27 mouse cellular contexts compared by ENCODE assay signal in genomic region chr12:108929475-108929874, GRCm38 (mm10). TPM values are rescaled to one million over a fixed set of nuclear protein-coding genes. Genes with fewer than 3 reads are reported as not detected.
DNase-seq lines count a peak whose midpoint lies in the region; ATAC-seq and TF ChIP-seq lines count a peak whose summit lies in the region.
"Had no signal": no experiment of that assay in that cellular context is flagged by ENCODE, and none has a peak within 500 bp of the region (broad histone marks: within the 10 kb centered on the region; RNA-seq: fewer than 3 reads in every experiment).

No protein-coding gene starts in this region.

- TF ChIP-seq CTCF in lung, postnatal 0 days (IDR thresholded peaks at IDR 0.05): no peak
- no peak for TF ChIP-seq CTCF in heart, adult 2 months (IDR thresholded peaks at IDR 0.05)

- 74% methylated on average over 3 of the region's 3 CpGs for WGBS in hindbrain, embryonic 10.5 days
- 59% methylated on average over 3 of the region's 3 CpGs for WGBS in hindbrain, embryonic 13.5 days
- whole genome bisulfite sequencing in lung, postnatal 0 days: 45% methylated on average over 3 of the region's 3 CpGs
- WGBS in forebrain, embryonic 15.5 days: 52% methylated on average over 3 of the region's 3 CpGs
- 37% methylated on average over 3 of the region's 3 CpGs for WGBS in heart, adult 2 months

- no peaks in the 10 kb centered on the region for H3K79me2 ChIP-seq in heart, adult 2 months (replicated peaks; ENCODE audit: control insufficient read depth, insufficient read depth, low read length)

- no peak overlapping the region for H3K4me2 ChIP-seq in hindbrain, embryonic 13.5 days
- H3K4me2 ChIP-seq in lung, postnatal 0 days (replicated peaks; ENCODE audit: low read depth, low read length): no peak overlapping the region
- H3K4me2 ChIP-seq in forebrain, embryonic 15.5 days (replicated peaks): no peak overlapping the region
- H3K4me2 ChIP-seq: embryonic facial prominence, embryonic 12.5 days; limb, embryonic 15.5 days; liver, embryonic 13.5 days; midbrain, embryonic 11.5 days; neural tube, embryonic 13.5 days had no signal

- no peak for DNase-seq in hindbrain, embryonic 10.5 days (ENCODE audit: low spot score)
- DNase-seq in lung, postnatal 0 days (ENCODE audit: low spot score): peak; percentile 15
- no peak for DNase-seq in lung, postnatal 14 days
- no peak for DNase-seq in kidney, adult 18-20 months
- DNase-seq in heart, adult 2 months: no peak
- DNase-seq: adrenal gland, postnatal 25 days; B cell, adult 2 months; cerebellum, adult 2 months; cerebellum, postnatal 25 days; heart, postnatal 14 days; kidney, postnatal 14 days; layer of hippocampus, adult 9-11 months; liver, embryonic 13.5 days; lung, adult 18-20 months; right cerebral cortex, postnatal 4 days; thymus, adult 18-20 months; thymus, postnatal 25 days had no signal

- H3K4me3 ChIP-seq in hindbrain, embryonic 10.5 days: no peak overlapping the region
- no peak overlapping the region for H3K4me3 ChIP-seq in hindbrain, embryonic 13.5 days
- H3K4me3 ChIP-seq in lung, postnatal 0 days (ENCODE audit: low read depth, low read length): no peak overlapping the region
- H3K4me3 ChIP-seq in forebrain, embryonic 15.5 days: no peak overlapping the region
- no peak overlapping the region for H3K4me3 ChIP-seq in heart, adult 2 months
- H3K4me3 ChIP-seq: embryonic facial prominence, embryonic 12.5 days; limb, embryonic 10.5 days; limb, embryonic 15.5 days; liver, embryonic 13.5 days; neural tube, embryonic 13.5 days had no signal

- H3K9me3 ChIP-seq in hindbrain, embryonic 10.5 days: no peaks in the 10 kb centered on the region
- H3K9me3 ChIP-seq in hindbrain, embryonic 13.5 days: no peaks in the 10 kb centered on the region
- H3K9me3 ChIP-seq in lung, postnatal 0 days (ENCODE audit: low read length): no peaks in the 10 kb centered on the region
- no peaks in the 10 kb centered on the region for H3K9me3 ChIP-seq in forebrain, embryonic 15.5 days
- H3K9me3 ChIP-seq: embryonic facial prominence, embryonic 12.5 days; limb, embryonic 10.5 days; limb, embryonic 15.5 days; liver, embryonic 13.5 days; neural tube, embryonic 13.5 days had no signal

- no peak for TF ChIP-seq POLR2A in heart, adult 2 months (IDR thresholded peaks at IDR 0.05; ENCODE audit: insufficient read depth, low read depth, low read length)

- H3K4me1 ChIP-seq in hindbrain, embryonic 10.5 days (replicated peaks): peaks cover 65% of the 10 kb centered on the region
- H3K4me1 ChIP-seq in hindbrain, embryonic 13.5 days (replicated peaks): peaks cover 56% of the 10 kb centered on the region
- no peaks in the 10 kb centered on the region for H3K4me1 ChIP-seq in lung, postnatal 0 days (ENCODE audit: insufficient read depth, low read depth, low read length)
- peaks cover 18% of the 10 kb centered on the region for H3K4me1 ChIP-seq in forebrain, embryonic 15.5 days
- H3K4me1 ChIP-seq in heart, adult 2 months (ENCODE audit: control insufficient read depth, insufficient read depth, low read length): no peaks in the 10 kb centered on the region

- no peaks in the 10 kb centered on the region for H3K36me3 ChIP-seq in hindbrain, embryonic 10.5 days
- H3K36me3 ChIP-seq in hindbrain, embryonic 13.5 days: no peaks in the 10 kb centered on the region
- no peaks in the 10 kb centered on the region for H3K36me3 ChIP-seq in lung, postnatal 0 days (ENCODE audit: insufficient read depth, low read length)
- H3K36me3 ChIP-seq in forebrain, embryonic 15.5 days: no peaks in the 10 kb centered on the region
- H3K36me3 ChIP-seq in heart, adult 2 months (ENCODE audit: control insufficient read depth, insufficient read depth, low read length): no peaks in the 10 kb centered on the region
- H3K36me3 ChIP-seq: embryonic facial prominence, embryonic 12.5 days; limb, embryonic 10.5 days; limb, embryonic 15.5 days; liver, embryonic 13.5 days; neural tube, embryonic 13.5 days had no signal

- TF ChIP-seq EP300 in lung, postnatal 0 days (IDR thresholded peaks at IDR 0.05): no peak
- TF ChIP-seq EP300 in heart, adult 2 months (IDR thresholded peaks at IDR 0.05; ENCODE audit: insufficient read depth, low read depth, low read length): no peak

- H3K9ac ChIP-seq in hindbrain, embryonic 13.5 days: no peak overlapping the region
- H3K9ac ChIP-seq in lung, postnatal 0 days (replicated peaks; ENCODE audit: low read depth): no peak overlapping the region
- no peak overlapping the region for H3K9ac ChIP-seq in forebrain, embryonic 15.5 days (replicated peaks)
- H3K9ac ChIP-seq in heart, adult 2 months (ENCODE audit: low read depth, low read length): no peak overlapping the region
- H3K9ac ChIP-seq: embryonic facial prominence, embryonic 12.5 days; limb, embryonic 15.5 days; liver, embryonic 13.5 days; neural tube, embryonic 13.5 days had no signal

- H3K27me3 ChIP-seq in hindbrain, embryonic 10.5 days (ENCODE audit: insufficient read depth, poor library complexity, severe bottlenecking): no peaks in the 10 kb centered on the region
- H3K27me3 ChIP-seq in hindbrain, embryonic 13.5 days: no peaks in the 10 kb centered on the region
- H3K27me3 ChIP-seq in lung, postnatal 0 days (replicated peaks; ENCODE audit: insufficient read depth, low read length): no peaks in the 10 kb centered on the region
- H3K27me3 ChIP-seq in forebrain, embryonic 15.5 days: no peaks in the 10 kb centered on the region
- H3K27me3 ChIP-seq in heart, adult 2 months (ENCODE audit: control insufficient read depth, insufficient read depth, low read length): no peaks in the 10 kb centered on the region
- H3K27me3 ChIP-seq: embryonic facial prominence, embryonic 12.5 days; limb, embryonic 15.5 days; liver, embryonic 13.5 days; neural tube, embryonic 13.5 days had no signal

- H3K27ac ChIP-seq in hindbrain, embryonic 10.5 days: peak overlapping the region; percentile 40; the same call in 1 of the 2 replicates
- H3K27ac ChIP-seq in hindbrain, embryonic 13.5 days: no peak overlapping the region
- no peak overlapping the region for H3K27ac ChIP-seq in lung, postnatal 0 days (ENCODE audit: low read length)
- H3K27ac ChIP-seq in forebrain, embryonic 15.5 days (replicated peaks): no peak overlapping the region
- no peak overlapping the region for H3K27ac ChIP-seq in heart, adult 2 months
- H3K27ac ChIP-seq: embryonic facial prominence, embryonic 12.5 days; hindbrain, postnatal 0 days; limb, embryonic 10.5 days; limb, embryonic 15.5 days; liver, embryonic 13.5 days; stomach, postnatal 0 days had no signal

- ATAC-seq in hindbrain, embryonic 13.5 days (ENCODE audit: low FRiP score): no peak
- ATAC-seq in lung, postnatal 0 days: peak; percentile 32
- ATAC-seq in forebrain, embryonic 15.5 days (replicated peaks): peak; percentile 46; the same call in 1 of the 2 replicates
- ATAC-seq: hindbrain, postnatal 0 days; intestine, postnatal 0 days had no signal

- intact Hi-C loops in heart, adult 2 months (cut with DNase I): no loop called here

RNA-seq across cellular contexts. Expression of gene Wars, which starts 35.5 kb away (rescaled TPM):
- 142 and 143 TPM in 2 replicates for polyA plus RNA-seq in hindbrain, embryonic 10.5 days (2016; fragmentation: Nextera tagmentation; extraction: Ambion mirVana)
- 102 and 106 TPM in 2 replicates for polyA plus RNA-seq in hindbrain, embryonic 13.5 days (2015; fragmentation: Nextera tagmentation; extraction: Ambion mirVana)
- polyA plus RNA-seq in lung, postnatal 0 days (2015; fragmentation: Nextera tagmentation; extraction: Ambion mirVana): 84.0 and 84.3 TPM in 2 replicates
- polyA plus RNA-seq in forebrain, embryonic 15.5 days (2015; fragmentation: Nextera tagmentation; extraction: Ambion mirVana): 104 and 107 TPM in 2 replicates
- 10 to 100 TPM; 29.8 to 42.4 TPM for total RNA-seq in heart, adult 2 months (2021)
- 43.6 and 60.2 TPM in 2 replicates for polyA plus RNA-seq in heart, adult 2 months (2012; rRNA removed)

RNA-seq across cellular contexts. Expression of gene Wdr25, which starts 36.0 kb away (rescaled TPM):
- polyA plus RNA-seq in hindbrain, embryonic 10.5 days (2016; fragmentation: Nextera tagmentation; extraction: Ambion mirVana): 9.0 and 10.4 TPM in 2 replicates
- 6.6 and 8.5 TPM in 2 replicates for polyA plus RNA-seq in hindbrain, embryonic 13.5 days (2015; fragmentation: Nextera tagmentation; extraction: Ambion mirVana)
- polyA plus RNA-seq in lung, postnatal 0 days (2015; fragmentation: Nextera tagmentation; extraction: Ambion mirVana): 4.8 and 7.3 TPM in 2 replicates
- polyA plus RNA-seq in forebrain, embryonic 15.5 days (2015; fragmentation: Nextera tagmentation; extraction: Ambion mirVana): 6.4 and 9.5 TPM in 2 replicates
- total RNA-seq in heart, adult 2 months (2021): 1 to 10 TPM; 3.5 to 4.9 TPM
- polyA plus RNA-seq in heart, adult 2 months (2012; rRNA removed): 9.5 and 14.4 TPM in 2 replicates
